Mouse (Mus musculus) midbrain, postnatal 0 days (tissue): ENCODE measurements around the gene Pknox1. TPM values are rescaled to one million over a fixed set of nuclear protein-coding genes. Genes with fewer than 3 reads are reported as not detected.

ENCODE experiments used
- ATAC-seq: fragments of 200-750 bp; cut with Nextera tagmentation; 2 replicates; pipeline ENCODE4 v1.8.0; 2017; ENCODE audit warnings: moderate number of reproducible peaks, mild to moderate bottlenecking, moderate TSS enrichment, moderate library complexity; ENCODE audit not compliant: low FRiP score
- DNase-seq: peaks from one replicate; pipeline ENCODE4 v3.0.0-alpha.2; 2015; ENCODE audit warnings: low spot score
- H3K27ac ChIP-seq: fragments of 300-500 bp; sonication (generic); 2 replicates; pipeline ENCODE4 v1.5.1; 2014; ENCODE audit warnings: low read depth, mild to moderate bottlenecking, low read length, mixed read lengths
- H3K27me3 ChIP-seq: fragments of 300-500 bp; sonication (generic); 2 replicates; pipeline ENCODE4 v1.6.1; 2014; ENCODE audit warnings: low read length, control low read depth, mixed read lengths; ENCODE audit not compliant: insufficient read depth
- H3K36me3 ChIP-seq: fragments of 300-500 bp; sonication (generic); 2 replicates; pipeline ENCODE4 v1.6.1; 2014; ENCODE audit warnings: low read length, control low read depth, mixed read lengths; ENCODE audit not compliant: insufficient read depth
- H3K4me1 ChIP-seq: fragments of 300-500 bp; sonication (generic); 2 replicates; pipeline ENCODE4 v1.6.1; 2014; ENCODE audit warnings: mild to moderate bottlenecking, control low read depth, antibody characterized with exemption, low read length, mixed read lengths; ENCODE audit not compliant: insufficient read depth
- H3K4me2 ChIP-seq: fragments of 300-500 bp; sonication (generic); 2 replicates; pipeline ENCODE4 v1.6.1; 2014; ENCODE audit warnings: low read depth, mild to moderate bottlenecking, low read length, mixed read lengths; ENCODE audit not compliant: poor library complexity, severe bottlenecking
- H3K4me3 ChIP-seq: fragments of 300-500 bp; sonication (generic); 2 replicates; pipeline ENCODE4 v1.5.1; 2014; ENCODE audit warnings: low read depth, mild to moderate bottlenecking, low read length, moderate library complexity
- H3K9ac ChIP-seq: fragments of 300-500 bp; sonication (generic); replicated peaks from 2 replicates; pipeline ENCODE4 v1.6.1; 2014; ENCODE audit warnings: mild to moderate bottlenecking, low read length, moderate library complexity, mixed read lengths; ENCODE audit not compliant: poor library complexity, severe bottlenecking
- H3K9me3 ChIP-seq: fragments of 300-500 bp; sonication (generic); 2 replicates; pipeline ENCODE4 v1.6.1; 2016; ENCODE audit warnings: low read length, control low read depth
- CTCF ChIP-seq: IDR thresholded peaks from 2 replicates; pipeline ENCODE4 v1.5.1; 2016; ENCODE audit warnings: antibody characterized with exemption, mild to moderate bottlenecking
- WGBS: fragments of 180-500 bp; shearing (Covaris S2); extraction: QIAGEN DNeasy Blood & Tissue Kit; methylation state at CpG from one replicate; pipeline ENCODE4 v1.1.7; 2014; 5-methylcytosine and 5-hydroxymethylcytosine counted together
- polyA plus RNA-seq: library from polyadenylated mRNA; unstranded; fragments of >200 nt; fragmentation: Nextera tagmentation; extraction: Ambion mirVana; gene quantifications from 2 replicates; pipeline ENCODE4 v1.2.1, GENCODE M21; 2015
- total RNA-seq: library from RNA; depleted of rRNA; stranded (reverse); fragments of >200 nt; gene quantifications from 2 replicates; pipeline ENCODE4 v1.2.3, GENCODE M21; 2014

Gene Pknox1
- total and polyA plus RNA-seq, 2 experiments from 2014 or later: 14.3 to 18.3 TPM

DNA sequence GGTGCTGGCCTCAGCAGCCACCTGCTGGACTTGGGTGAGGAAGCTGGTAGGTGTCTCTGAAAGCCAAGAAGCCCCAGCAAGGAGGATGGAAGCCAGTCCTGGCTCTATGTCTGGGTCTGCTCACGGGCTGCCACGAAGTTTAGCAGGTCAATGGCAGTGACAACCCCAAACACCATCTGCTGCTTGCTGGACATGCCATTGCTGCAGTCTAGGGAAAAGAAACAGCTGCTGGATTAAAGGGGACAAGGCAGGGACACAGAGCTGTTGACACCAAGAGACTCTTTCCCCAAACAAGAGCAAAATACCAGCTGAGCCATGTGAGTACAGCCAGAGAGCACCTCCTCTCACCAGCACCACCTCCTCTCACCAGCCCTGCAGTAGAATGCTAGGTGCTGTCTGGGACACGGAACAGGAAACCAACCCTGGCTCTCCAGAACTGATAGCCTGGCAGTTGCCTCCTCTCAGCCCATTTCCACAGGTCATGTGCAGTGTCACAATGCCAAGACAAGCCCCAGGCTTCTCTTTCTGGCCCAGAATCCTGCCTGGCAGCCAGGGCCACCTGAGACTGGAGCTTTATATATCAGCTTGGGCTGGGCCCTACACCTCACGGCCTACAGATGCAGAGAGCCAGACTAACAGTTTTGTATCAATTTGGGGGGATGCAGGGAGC, 48.7 kb downstream of the Pknox1 start:
- Histone ChIP-seq H3K9ac (no peak overlapping the region), H3K9me3 (no peaks in the 10 kb centered on the region), H3K4me2 (no peak overlapping the region), H3K4me3 (no peak overlapping the region), H3K27me3 (no peaks in the 10 kb centered on the region), H3K36me3 (no peaks in the 10 kb centered on the region), H3K27ac (no peak overlapping the region), H3K4me1 (no peaks in the 10 kb centered on the region)
- WGBS: 87% methylated on average over 4 of the region's 4 CpGs
- no peak for DNase-seq
- TF ChIP-seq CTCF: no peak
- ATAC-seq: no peak

DNA sequence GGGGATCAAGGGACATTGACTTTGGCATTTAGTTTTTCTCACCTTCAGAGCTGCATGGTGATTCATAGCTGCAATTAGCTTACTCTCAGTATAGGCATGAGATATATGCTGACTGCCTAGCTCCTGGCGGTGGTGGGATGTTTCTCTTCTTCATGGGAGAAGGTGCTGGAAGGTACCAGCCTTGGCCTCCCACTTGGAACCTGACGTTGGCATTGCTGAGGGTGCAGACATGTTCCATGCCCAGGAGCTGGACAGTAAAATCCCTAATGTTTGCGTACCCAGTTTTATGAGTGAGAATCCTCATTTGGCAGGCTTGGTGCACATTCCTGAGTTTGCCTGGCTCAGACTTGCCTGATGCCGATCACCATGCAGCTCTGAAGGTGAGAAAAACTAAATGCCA, 58.6 kb downstream of the Pknox1 start:
- no peaks in the 10 kb centered on the region; the same call in 1 of the 2 replicates for H3K9me3 ChIP-seq
- no peak overlapping the region for H3K9ac ChIP-seq
- ATAC-seq: no peak
- no peak overlapping the region for H3K4me2 ChIP-seq
- no peak overlapping the region for H3K4me3 ChIP-seq
- no peaks in the 10 kb centered on the region for H3K36me3 ChIP-seq
- WGBS: 93% methylated on average over 4 of the region's 4 CpGs
- DNase-seq: no peak
- H3K27ac ChIP-seq: no peak overlapping the region
- H3K27me3 ChIP-seq: no peaks in the 10 kb centered on the region
- H3K4me1 ChIP-seq: no peaks in the 10 kb centered on the region
- no peak for TF ChIP-seq CTCF

DNA sequence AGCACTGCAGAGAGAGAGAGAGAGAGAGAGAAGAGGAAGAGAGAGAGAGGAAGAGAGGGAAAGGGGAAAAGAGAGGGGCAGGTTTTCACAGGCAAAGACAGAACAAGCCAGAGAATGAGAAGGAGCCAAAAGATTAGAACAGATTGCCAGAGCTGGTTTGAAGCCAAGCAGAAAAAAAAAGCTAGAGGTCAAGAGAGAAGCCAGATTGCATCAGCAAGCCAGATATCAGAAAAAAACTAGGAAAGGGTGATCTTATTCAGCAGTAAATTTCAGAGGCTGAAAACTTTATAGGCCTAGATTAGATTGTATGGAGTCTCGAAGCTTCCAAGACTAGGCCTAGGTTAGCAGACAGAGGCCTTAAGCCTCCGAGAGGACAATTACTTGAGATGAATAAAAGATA, 63.4 kb downstream of the Pknox1 start:
- Histone ChIP-seq H3K27me3 (no peaks in the 10 kb centered on the region), H3K9me3 (no peaks in the 10 kb centered on the region; the same call in 1 of the 2 replicates), H3K9ac (no peak overlapping the region), H3K4me2 (no peak overlapping the region), H3K36me3 (no peaks in the 10 kb centered on the region), H3K27ac (no peak overlapping the region), H3K4me3 (no peak overlapping the region), H3K4me1 (no peaks in the 10 kb centered on the region)
- no peak for DNase-seq
- ATAC-seq: no peak
- no peak for TF ChIP-seq CTCF
- 92% methylated on average over 2 of the region's 2 CpGs for WGBS

DNA sequence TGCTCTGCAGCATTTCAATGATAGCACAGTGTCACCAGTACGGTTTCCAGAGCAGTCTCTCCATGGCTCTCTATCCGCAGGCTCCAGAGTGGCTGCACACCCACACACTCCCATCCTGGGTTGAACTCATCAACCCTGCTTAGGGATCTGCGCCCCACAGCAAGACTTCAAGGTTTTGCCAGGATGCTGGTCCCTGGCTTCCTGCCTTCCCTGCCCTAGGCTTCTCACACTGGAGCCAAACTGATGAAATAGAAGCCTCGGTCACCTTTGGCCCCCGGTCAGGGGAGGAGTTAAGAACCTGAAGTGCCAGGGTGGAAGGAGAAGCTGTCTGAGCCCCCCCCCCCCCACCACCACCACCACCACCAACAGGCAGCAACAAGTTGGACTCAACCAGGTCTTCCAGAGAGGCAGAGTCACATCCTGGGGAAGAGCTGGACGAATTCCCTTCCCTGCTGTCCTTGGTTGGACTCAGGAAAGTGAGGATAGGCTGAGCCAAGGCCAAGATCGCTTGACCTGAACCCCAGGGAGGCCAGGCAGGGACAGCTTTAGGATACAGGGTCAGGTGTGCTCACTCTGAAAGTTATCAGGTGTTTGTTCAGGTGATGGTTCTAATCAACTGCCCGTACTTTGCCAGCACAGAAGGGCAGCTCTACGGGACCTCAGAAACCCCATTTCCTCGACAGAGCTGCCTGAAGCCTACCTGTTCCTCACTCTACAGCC, 66.7 kb downstream of the Pknox1 start:
- H3K27me3 ChIP-seq: peaks cover 9% of the 10 kb centered on the region
- WGBS: 85% methylated on average over 10 of the region's 10 CpGs
- no peak for TF ChIP-seq CTCF
- DNase-seq (no peak), ATAC-seq (no peak)
- no peaks in the 10 kb centered on the region for H3K36me3 ChIP-seq
- H3K9ac ChIP-seq: no peak overlapping the region
- no peak overlapping the region for H3K27ac ChIP-seq
- H3K9me3 ChIP-seq: no peaks in the 10 kb centered on the region; the same call in 1 of the 2 replicates
- no peak overlapping the region for H3K4me2 ChIP-seq
- H3K4me3 ChIP-seq: no peak overlapping the region
- H3K4me1 ChIP-seq: no peaks in the 10 kb centered on the region

DNA sequence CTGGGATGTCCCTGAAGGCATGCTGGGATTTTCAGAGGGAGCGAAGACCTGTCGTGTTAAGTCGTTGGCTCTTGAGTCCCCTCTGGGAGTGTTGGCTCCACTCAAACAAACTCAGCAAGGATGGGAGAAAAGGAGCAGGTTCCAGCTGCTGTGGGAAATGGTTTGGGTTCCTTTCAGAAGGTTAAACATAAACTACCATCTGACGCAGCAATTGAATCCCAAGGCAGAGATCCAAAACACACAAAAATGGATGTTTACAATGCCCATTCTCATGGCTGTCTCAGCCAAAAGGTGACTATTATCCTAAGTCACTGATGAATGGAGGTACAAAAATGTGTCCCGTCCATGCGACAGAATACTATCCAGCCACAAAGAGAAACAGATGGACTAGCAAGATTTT, 68.5 kb downstream of the Pknox1 start:
- Histone ChIP-seq H3K9me3 (no peaks in the 10 kb centered on the region; the same call in 1 of the 2 replicates), H3K4me3 (no peak overlapping the region), H3K4me1 (peaks cover 5% of the 10 kb centered on the region; the same call in 1 of the 2 replicates), H3K27me3 (peaks cover 15% of the 10 kb centered on the region), H3K9ac (no peak overlapping the region), H3K27ac (no peak overlapping the region), H3K36me3 (no peaks in the 10 kb centered on the region), H3K4me2 (no peak overlapping the region)
- DNase-seq (no peak), ATAC-seq (no peak)
- WGBS: 79% methylated on average over 6 of the region's 6 CpGs
- no peak for TF ChIP-seq CTCF

DNA sequence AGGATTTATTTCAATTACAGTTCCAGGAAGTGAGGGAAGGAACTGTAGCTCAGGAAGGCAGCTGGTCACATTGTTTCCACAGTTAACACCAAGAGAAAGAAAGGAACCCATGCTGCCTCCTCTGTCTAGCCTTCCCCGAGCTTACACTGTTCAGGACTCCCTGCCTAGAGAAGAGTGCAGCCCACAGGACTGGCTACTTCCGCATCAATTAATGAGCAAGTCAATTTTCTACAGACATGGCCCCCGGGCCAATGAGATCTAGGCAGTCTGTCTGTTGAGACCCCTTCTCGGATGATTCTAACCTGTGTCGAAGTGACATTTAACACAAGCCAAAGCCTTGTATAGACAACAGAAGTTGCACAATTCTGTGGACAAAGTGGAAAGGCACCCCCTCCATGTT, 70.4 kb downstream of the Pknox1 start:
- Histone ChIP-seq H3K36me3 (no peaks in the 10 kb centered on the region), H3K9ac (no peak overlapping the region), H3K4me1 (peaks cover 5% of the 10 kb centered on the region; the same call in 1 of the 2 replicates), H3K4me2 (no peak overlapping the region), H3K27ac (no peak overlapping the region), H3K4me3 (no peak overlapping the region), H3K9me3 (no peaks in the 10 kb centered on the region), H3K27me3 (peaks cover 15% of the 10 kb centered on the region)
- TF ChIP-seq CTCF: no peak
- ATAC-seq (no peak), DNase-seq (no peak)
- WGBS: 75% methylated on average over 5 of the region's 5 CpGs
